Mouse (Mus musculus): ENCODE results near the gene Tiam2. TPM values are rescaled to one million over a fixed set of nuclear protein-coding genes. Genes with fewer than 3 reads are reported as not detected.
A peak's percentile ranks its signal among the peaks of the same experiment; 100 is the strongest.

Tiam2 gene
- polyA plus RNA-seq, 1 experiment from 2014 or later, result 7.5 TPM

GRCm38 (mm10) chr17:3498086-3498485 is 171.7 kb downstream of the Tiam2 start:
- no peak overlapping the region for H3K4me3 ChIP-seq
- H3K9me3 ChIP-seq, result no peaks in the 10 kb centered on the region
- no peak overlapping the region for H3K9ac ChIP-seq
- no peak overlapping the region for H3K27ac ChIP-seq
- H3K4me1 ChIP-seq, result no peaks in the 10 kb centered on the region
- 26% methylated on average over 3 of the region's 3 CpGs for WGBS
- no peak for ATAC-seq (ENCODE audit: low FRiP score, low read depth)
- no peaks in the 10 kb centered on the region for H3K27me3 ChIP-seq (replicated peaks)
- no peak overlapping the region for H3K4me2 ChIP-seq (replicated peaks)
- H3K36me3 ChIP-seq, result no peaks in the 10 kb centered on the region

DNA sequence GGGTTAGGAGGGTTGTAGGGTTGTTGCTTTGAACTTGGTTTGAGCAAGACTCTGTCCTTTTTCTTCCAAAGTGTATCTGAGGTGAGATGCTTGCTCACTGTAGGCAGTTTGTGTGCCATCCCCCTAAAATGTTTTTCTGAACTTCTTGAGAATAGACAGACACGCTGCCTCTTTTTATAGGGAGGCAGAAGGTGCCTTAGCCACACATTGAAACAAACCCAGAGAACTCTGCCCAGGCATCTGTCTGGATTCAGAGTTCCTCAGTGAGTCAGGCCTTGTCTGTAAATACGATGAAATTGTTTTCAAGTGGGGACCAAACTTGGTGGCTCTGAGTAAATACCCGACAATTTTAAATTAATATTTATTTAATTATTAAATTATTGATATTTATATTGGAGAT is 172.2 kb downstream of the Tiam2 start:
- no peaks in the 10 kb centered on the region for H3K36me3 ChIP-seq
- no peak overlapping the region for H3K4me2 ChIP-seq (replicated peaks)
- H3K4me1 ChIP-seq, result no peaks in the 10 kb centered on the region
- WGBS, result 93% methylated on average over 3 of the region's 3 CpGs
- no peak overlapping the region for H3K27ac ChIP-seq
- H3K4me3 ChIP-seq, result no peak overlapping the region
- no peak overlapping the region for H3K9ac ChIP-seq
- ATAC-seq (ENCODE audit: low FRiP score, low read depth), result no peak
- no peaks in the 10 kb centered on the region for H3K27me3 ChIP-seq (replicated peaks)
- no peaks in the 10 kb centered on the region for H3K9me3 ChIP-seq

GRCm38 (mm10) chr17:3499468-3499867 is 173.1 kb downstream of the Tiam2 start:
- Histone ChIP-seq H3K27me3 (replicated peaks) (no peaks in the 10 kb centered on the region), H3K4me3 (no peak overlapping the region), H3K27ac (no peak overlapping the region), H3K9me3 (no peaks in the 10 kb centered on the region), H3K36me3 (no peaks in the 10 kb centered on the region), H3K4me1 (no peaks in the 10 kb centered on the region), H3K4me2 (replicated peaks) (no peak overlapping the region), H3K9ac (no peak overlapping the region)
- ATAC-seq (ENCODE audit: low FRiP score, low read depth), result no peak
- WGBS, result 95% methylated on average over 8 of the region's 8 CpGs

GRCm38 (mm10) chr17:3500076-3500475 is 173.7 kb downstream of the Tiam2 start:
- Histone ChIP-seq H3K36me3 (no peaks in the 10 kb centered on the region), H3K9me3 (no peaks in the 10 kb centered on the region), H3K27ac (no peak overlapping the region), H3K4me1 (no peaks in the 10 kb centered on the region), H3K4me3 (no peak overlapping the region), H3K9ac (no peak overlapping the region), H3K27me3 (replicated peaks) (no peaks in the 10 kb centered on the region), H3K4me2 (replicated peaks) (no peak overlapping the region)
- 93% methylated on average over 6 of the region's 6 CpGs for WGBS
- no peak for ATAC-seq (ENCODE audit: low FRiP score, low read depth)

DNA sequence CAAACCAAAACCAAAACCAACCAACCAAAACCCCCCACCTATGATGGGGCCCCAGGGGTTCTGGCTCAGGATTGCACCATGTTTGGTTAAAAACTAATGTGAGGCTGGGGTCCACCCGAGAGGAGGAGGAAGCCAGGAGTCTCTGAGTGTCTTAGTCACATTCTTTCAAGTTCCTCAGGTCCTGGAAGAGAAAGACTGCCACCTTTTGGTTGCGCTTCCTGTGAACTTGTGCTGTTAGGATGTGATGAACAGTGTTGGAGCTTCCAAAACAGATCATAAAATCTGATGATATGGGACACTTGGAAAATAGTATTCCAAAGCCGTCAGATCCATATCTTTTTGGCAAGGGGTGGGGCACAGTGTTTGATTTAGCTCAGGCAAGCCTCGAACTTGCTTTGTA is 174.6 kb downstream of the Tiam2 start:
- 89% methylated on average over 4 of the region's 4 CpGs for WGBS
- H3K36me3 ChIP-seq, result no peaks in the 10 kb centered on the region
- no peaks in the 10 kb centered on the region for H3K27me3 ChIP-seq (replicated peaks)
- no peaks in the 10 kb centered on the region for H3K4me1 ChIP-seq
- no peak overlapping the region for H3K4me2 ChIP-seq (replicated peaks)
- no peaks in the 10 kb centered on the region for H3K9me3 ChIP-seq
- no peak overlapping the region for H3K9ac ChIP-seq
- H3K27ac ChIP-seq, result no peak overlapping the region
- no peak for ATAC-seq (ENCODE audit: low FRiP score, low read depth)
- no peak overlapping the region for H3K4me3 ChIP-seq

DNA sequence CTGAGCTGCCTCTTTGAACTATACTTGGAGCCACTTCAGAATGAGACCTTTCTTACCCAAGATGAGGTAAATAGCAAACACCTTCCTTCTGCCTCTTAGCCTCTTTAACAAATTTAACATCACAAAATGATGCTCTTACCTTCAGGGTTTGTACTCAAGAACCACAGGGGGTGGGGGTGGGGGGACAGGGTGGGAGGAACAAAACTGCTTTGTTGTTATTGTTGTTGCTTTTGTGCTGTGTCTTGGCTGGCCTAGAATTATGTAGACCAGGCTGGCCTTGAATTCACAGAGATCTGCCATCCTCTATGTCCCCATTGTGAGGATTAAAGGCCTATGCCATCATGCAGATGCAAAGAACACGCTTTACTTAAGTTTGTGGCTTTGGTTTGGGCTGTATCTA is 179.3 kb downstream of the Tiam2 start:
- no peaks in the 10 kb centered on the region for H3K9me3 ChIP-seq
- 78% methylated on average over 1 of the region's 1 CpGs for WGBS
- H3K27me3 ChIP-seq (replicated peaks), result no peaks in the 10 kb centered on the region
- no peak overlapping the region for H3K4me2 ChIP-seq (replicated peaks)
- no peak overlapping the region for H3K27ac ChIP-seq
- no peaks in the 10 kb centered on the region for H3K36me3 ChIP-seq
- no peak overlapping the region for H3K9ac ChIP-seq
- ATAC-seq (ENCODE audit: low FRiP score, low read depth), result no peak
- H3K4me3 ChIP-seq, result no peak overlapping the region
- H3K4me1 ChIP-seq, result no peaks in the 10 kb centered on the region

DNA sequence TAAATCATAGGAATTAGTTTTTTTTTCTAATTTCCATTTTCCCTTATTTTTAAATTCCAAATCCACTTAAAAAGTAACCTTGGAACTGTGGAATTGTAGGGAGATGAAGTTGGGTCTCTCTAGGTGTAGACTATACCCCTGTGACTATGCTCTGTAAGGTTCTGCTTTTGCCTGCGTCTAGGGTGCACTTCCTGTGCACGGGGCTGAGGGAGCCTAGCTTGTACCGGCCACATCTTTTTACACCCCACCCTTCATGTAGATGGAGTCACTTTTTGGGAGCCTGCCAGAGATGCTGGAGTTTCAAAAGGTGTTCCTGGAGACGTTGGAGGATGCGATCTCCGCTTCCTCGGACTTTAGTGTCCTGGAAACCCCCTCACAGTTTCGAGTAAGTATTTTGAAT is 180.1 kb downstream of the Tiam2 start:
- ATAC-seq (ENCODE audit: low FRiP score, low read depth), result no peak
- no peak overlapping the region for H3K4me3 ChIP-seq
- no peaks in the 10 kb centered on the region for H3K9me3 ChIP-seq
- H3K27me3 ChIP-seq (replicated peaks), result no peaks in the 10 kb centered on the region
- no peak overlapping the region for H3K9ac ChIP-seq
- no peak overlapping the region for H3K4me2 ChIP-seq (replicated peaks)
- H3K4me1 ChIP-seq, result no peaks in the 10 kb centered on the region
- H3K27ac ChIP-seq, result no peak overlapping the region
- H3K36me3 ChIP-seq, result no peaks in the 10 kb centered on the region
- 94% methylated on average over 8 of the region's 8 CpGs for WGBS

DNA sequence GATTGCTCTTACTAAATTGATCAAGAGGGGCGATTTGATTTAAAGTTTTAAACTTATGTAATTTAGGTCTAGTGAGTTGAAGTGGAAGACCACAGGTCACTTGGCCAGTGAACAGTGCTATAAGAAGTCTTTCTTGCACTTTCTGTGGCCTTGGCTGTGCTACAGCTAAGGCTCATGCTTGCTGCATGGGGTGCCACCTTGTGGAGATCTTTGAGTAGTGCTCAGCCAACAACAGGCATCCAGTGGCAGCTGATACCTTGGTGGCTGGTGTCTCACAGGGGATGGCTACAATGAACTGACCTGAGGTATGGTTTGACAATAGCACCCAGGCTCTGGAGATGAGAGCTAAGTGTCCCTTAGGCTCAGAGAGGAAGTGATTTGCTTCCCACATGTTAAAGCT is 183.5 kb downstream of the Tiam2 start:
- H3K4me3 ChIP-seq, result no peak overlapping the region
- H3K4me2 ChIP-seq (replicated peaks), result no peak overlapping the region
- no peaks in the 10 kb centered on the region for H3K4me1 ChIP-seq
- H3K27me3 ChIP-seq (replicated peaks), result no peaks in the 10 kb centered on the region
- H3K9ac ChIP-seq, result no peak overlapping the region
- WGBS, result 14% methylated on average over 1 of the region's 1 CpGs
- no peaks in the 10 kb centered on the region for H3K9me3 ChIP-seq
- peak; percentile 77; the same call in 1 of the 2 replicates for ATAC-seq (ENCODE audit: low FRiP score, low read depth)
- H3K36me3 ChIP-seq, result no peaks in the 10 kb centered on the region
- H3K27ac ChIP-seq, result no peak overlapping the region

DNA sequence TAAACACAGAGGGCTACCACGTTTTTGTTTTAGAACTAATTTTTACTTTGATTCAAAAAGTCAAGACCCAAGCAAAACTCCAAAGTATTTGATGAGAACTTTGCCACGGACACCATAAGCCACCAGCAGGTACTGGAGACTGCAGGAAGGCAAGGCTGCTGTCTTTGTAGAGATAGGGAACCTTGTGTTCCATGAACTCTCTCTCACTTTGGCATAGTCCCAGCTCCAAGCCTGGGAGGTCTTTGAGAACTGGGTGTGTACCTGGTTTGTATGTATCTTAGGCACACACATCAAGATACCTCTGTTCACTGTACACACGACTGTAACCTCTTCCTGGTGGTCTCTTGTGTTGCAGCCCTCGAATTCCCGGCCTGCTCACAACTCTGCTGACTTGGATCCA is 187.9 kb downstream of the Tiam2 start:
- no peak overlapping the region for H3K4me2 ChIP-seq (replicated peaks)
- H3K9ac ChIP-seq, result no peak overlapping the region
- H3K36me3 ChIP-seq, result 0 out of 2 replicates have a peak, but pooled peaks cover under 1% of the 10 kb centered on the region
- WGBS, result 89% methylated on average over 5 of the region's 5 CpGs
- H3K27me3 ChIP-seq (replicated peaks), result no peaks in the 10 kb centered on the region
- no peaks in the 10 kb centered on the region for H3K4me1 ChIP-seq
- no peak overlapping the region for H3K27ac ChIP-seq
- ATAC-seq (ENCODE audit: low FRiP score, low read depth), result no peak
- H3K4me3 ChIP-seq, result no peak overlapping the region
- H3K9me3 ChIP-seq, result no peaks in the 10 kb centered on the region

DNA sequence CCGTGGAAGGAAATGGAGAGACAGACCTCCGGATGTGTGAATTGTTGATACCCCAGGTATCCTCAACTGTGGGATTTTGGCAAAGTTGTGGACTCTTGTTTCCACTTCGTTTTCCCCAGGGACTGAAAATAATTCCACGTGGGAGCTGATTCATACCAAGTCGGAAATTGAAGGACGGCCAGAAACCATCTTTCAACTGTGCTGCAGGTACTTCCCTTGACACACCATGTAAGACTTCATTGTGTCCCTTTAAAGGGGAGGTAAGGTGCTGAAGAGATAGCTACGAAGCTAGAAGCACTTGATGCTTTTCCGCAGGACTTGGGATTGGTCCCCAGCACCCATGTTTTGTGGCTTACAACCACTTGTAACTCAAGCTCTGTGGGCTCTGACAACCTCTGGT is 189.5 kb downstream of the Tiam2 start:
- H3K4me3 ChIP-seq, result no peak overlapping the region
- H3K4me2 ChIP-seq (replicated peaks), result no peak overlapping the region
- H3K9me3 ChIP-seq, result no peaks in the 10 kb centered on the region
- 90% methylated on average over 8 of the region's 8 CpGs for WGBS
- H3K9ac ChIP-seq, result no peak overlapping the region
- no peak for ATAC-seq (ENCODE audit: low FRiP score, low read depth)
- no peaks in the 10 kb centered on the region for H3K4me1 ChIP-seq
- H3K27ac ChIP-seq, result no peak overlapping the region
- H3K27me3 ChIP-seq (replicated peaks), result no peaks in the 10 kb centered on the region
- 0 out of 2 replicates have a peak, but pooled peaks cover 3% of the 10 kb centered on the region for H3K36me3 ChIP-seq

- Histone ChIP-seq H3K27me3 (replicated peaks) (no peaks in the 10 kb centered on the region), H3K4me2 (replicated peaks) (no peak overlapping the region), H3K9ac (no peak overlapping the region), H3K4me3 (no peak overlapping the region), H3K27ac (no peak overlapping the region), H3K4me1 (no peaks in the 10 kb centered on the region), H3K36me3 (0 out of 2 replicates have a peak, but pooled peaks cover 3% of the 10 kb centered on the region), H3K9me3 (no peaks in the 10 kb centered on the region)
- no peak for ATAC-seq (ENCODE audit: low FRiP score, low read depth)
- 35% methylated on average over 9 of the region's 9 CpGs for WGBS
Measured at GRCm38 (mm10) chr17:3516406-3516805, 190.0 kb downstream of the Tiam2 start.

- no peaks in the 10 kb centered on the region for H3K9me3 ChIP-seq
- H3K4me1 ChIP-seq, result no peaks in the 10 kb centered on the region
- no peaks in the 10 kb centered on the region for H3K27me3 ChIP-seq (replicated peaks)
- H3K36me3 ChIP-seq, result peaks cover 3% of the 10 kb centered on the region; the same call in 1 of the 2 replicates
- 95% methylated on average over 5 of the region's 5 CpGs for WGBS
- H3K4me2 ChIP-seq (replicated peaks), result no peak overlapping the region
- H3K27ac ChIP-seq, result no peak overlapping the region
- no peak overlapping the region for H3K4me3 ChIP-seq
- H3K9ac ChIP-seq, result no peak overlapping the region
- ATAC-seq (ENCODE audit: low FRiP score, low read depth), result no peak
Measured at GRCm38 (mm10) chr17:3520344-3520743, 194.0 kb downstream of the Tiam2 start.

- Histone ChIP-seq H3K9me3 (no peaks in the 10 kb centered on the region), H3K27me3 (replicated peaks) (no peaks in the 10 kb centered on the region), H3K4me2 (replicated peaks) (no peak overlapping the region), H3K9ac (no peak overlapping the region), H3K27ac (no peak overlapping the region), H3K36me3 (peaks cover 3% of the 10 kb centered on the region; the same call in 1 of the 2 replicates), H3K4me1 (no peaks in the 10 kb centered on the region), H3K4me3 (no peak overlapping the region)
- WGBS, result 81% methylated on average over 6 of the region's 6 CpGs
- ATAC-seq (ENCODE audit: low FRiP score, low read depth), result no peak
Measured at GRCm38 (mm10) chr17:3527841-3528471, 201.6 kb downstream of the Tiam2 start.
